Mouse (Mus musculus) lung, postnatal 25 days (tissue): ENCODE results near the gene Fam117a.
"Not testable (repeated sequence)": the region's sequence is repeated elsewhere in the genome, so short reads cannot be mapped to it uniquely, and the experiment has no call there.

Experiments used
- DNase-seq: peaks from one replicate; pipeline ENCODE4 v3.0.0; 2022; ENCODE audit warnings: low spot score

Fam117a gene

DNA sequence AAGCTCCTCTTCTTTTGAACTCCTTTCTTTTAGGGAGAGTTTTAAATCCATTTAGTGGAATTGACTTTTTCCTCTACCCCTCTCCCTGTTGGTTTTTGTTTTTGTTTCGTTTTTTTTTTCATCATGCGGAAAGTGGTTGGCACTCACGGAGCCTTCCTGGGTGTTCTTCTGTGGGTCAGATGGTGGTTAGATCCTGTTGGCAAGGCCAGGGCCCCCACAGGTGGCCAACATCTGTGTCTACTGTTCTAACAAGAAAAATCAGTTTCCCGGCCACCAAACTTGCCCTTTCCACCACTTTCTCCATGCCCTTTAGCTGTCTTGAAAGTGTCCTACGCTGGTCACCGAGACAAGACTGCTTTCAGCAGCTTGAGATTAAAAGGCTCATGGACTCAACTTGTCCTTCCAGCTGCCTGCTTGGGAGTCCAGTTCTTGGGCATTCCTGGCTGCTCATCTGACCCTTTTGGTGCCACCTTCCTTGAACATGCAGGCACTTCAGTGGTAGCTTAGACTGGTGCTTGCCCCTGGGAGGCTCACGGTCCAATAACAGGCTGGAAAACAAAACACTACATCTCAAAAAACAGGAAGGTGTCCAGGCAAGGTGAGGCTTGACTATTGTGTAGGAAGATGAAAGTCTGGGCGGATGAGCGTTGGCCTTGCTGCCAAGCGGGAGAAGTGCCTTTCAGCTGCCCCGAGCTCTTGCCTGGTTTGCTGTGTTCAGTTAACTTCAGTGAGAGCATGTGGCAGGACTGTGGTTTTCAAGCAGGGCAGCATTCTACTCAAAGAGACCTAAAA, 56.1 kb downstream of the Fam117a start:
- no peak for DNase-seq

DNA sequence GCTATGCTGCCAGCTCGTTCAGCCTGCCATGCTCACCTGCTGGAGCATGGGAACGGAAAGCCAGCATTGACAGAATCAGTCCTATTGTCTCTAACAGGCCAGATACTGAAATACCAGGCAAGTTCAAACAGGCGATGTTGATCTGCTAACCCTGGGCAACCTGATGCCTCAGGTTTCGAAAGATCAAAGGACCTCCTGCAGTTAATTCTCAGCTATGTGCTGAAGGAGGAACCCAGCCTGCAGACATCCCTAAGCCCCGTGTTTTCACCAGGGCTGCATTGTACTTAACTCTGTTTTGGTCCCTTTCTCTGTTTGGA, 56.6 kb downstream of the Fam117a start:
- DNase-seq, result no peak

DNA sequence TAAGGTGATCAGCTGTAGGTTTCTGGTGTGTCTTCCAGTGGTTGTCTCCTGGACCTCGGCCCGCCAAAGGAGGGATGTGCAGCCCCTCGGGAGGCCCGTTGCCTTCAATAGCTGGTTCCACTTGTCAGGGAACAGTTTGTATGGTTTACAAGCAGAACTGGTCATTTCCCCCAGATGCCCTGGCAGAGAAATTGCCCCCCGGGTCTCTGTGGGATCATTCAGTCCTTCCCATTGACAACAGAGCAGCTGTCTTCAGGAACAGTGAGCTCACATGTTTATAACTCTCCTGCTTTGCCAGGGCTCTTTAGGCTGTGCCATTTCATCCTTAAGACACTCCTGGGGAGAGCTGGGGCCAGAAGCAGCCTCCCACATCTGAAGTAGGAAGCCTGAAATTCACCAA, 57.3 kb downstream of the Fam117a start:
- DNase-seq, result no peak

DNA sequence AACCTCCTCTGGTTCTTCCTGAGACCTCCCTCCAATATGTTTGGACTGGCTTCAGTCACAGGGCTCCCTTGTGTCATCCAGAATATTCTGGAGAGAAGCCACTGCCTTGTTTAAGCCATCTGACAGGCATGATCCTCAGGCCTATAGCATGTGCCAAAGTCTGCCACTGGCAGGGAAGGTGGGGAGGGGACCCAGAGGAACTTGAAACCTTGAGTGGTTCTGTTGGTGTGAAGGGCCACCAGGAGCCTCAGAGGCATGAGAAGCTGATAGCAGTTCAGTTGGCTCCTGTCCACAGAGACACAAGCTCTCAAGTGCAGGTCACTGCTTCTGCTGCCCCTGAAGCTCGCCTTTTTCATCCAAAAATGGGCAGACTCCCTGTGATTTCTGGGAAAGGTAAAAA, 59.7 kb downstream of the Fam117a start:
- DNase-seq, result no peak

DNA sequence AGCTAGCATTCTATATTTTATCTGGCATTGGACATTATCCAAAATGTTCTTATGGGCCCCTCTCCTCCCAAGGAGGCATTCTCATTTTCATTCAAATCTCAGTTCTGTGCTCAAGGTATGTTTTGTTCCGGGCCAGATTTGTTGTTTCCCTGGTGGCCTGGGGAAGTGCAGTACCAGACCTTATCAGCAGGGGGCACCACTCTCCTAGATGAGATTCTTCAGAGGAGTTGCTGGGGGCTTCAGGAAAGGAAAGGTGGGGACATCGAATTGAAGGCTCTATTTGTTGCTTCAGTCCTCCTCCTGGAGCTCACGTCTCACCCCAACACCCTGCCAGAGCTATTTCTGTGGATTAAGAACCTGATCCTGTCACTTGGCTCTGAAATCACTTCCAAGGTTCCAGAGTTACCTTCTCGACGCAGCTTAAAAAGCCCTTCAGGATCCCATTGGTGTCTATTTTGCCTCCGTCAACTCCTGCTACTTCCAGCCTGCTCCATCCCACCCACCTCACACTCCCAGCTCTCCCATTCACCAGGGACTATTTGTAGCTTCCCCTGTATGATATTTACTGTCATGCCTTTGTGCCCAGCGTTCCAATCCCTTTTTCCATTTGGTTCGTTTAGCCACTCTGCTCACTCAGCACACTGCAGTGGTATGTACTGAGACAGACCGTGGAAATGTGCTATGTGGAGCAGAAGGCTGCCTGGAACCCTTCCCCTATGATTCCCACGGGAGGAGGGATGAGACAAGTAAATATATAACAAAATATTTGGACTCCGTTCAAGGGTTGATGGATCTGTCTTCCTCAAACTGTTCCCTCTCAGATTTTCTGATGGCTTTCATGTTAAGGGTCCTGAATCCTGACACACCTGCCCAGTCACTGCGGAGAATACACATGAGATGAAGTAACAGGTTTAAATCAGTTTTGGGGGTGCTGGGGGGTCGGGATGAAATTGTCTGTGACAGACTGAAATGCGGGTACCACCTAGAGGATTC, 61.3 kb downstream of the Fam117a start:
- DNase-seq, result peak; percentile 68

DNA sequence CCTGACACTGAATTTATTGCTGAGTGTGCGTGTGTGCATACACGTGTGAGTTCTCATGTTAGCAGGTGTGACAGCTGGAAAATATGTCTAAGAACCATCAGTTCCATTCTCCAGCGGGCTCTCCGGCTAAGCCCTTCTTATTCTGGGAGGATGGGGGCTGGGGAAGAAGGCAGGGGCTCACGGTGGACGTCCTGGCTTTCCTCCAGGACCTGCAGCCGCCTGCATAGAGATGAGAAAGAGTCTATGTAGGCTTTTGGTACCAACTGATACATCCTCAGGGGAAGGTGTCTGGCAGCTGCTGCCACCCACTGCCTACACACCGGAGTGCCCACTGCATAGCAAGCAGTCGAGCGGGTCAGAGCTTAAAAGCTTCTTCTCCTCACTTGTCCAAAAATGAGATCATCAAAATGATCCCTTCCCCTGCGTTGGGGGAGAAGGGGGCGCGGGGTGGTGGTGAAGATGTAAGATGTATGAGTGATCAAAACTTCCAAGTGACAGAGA, 62.8 kb downstream of the Fam117a start:
- DNase-seq, result no peak

DNA sequence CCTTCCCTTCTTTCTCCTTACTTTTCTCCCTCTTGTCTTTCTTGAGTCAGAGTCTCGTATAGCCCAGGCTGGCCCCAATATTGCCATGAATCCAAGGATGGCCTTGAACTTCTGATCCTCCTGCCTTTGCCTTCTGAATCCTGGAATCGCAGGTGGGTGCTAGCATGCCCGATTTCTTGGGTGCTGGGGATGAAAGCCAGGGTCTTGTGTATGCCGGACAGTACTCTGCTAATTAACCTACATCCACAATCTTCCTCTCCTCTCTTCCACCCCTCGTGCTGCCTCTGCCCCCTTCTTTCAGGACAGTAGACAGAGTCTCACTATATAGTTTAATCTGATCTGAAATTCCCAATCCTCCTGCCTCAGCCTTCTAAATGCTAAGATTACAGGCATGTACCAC, 64.8 kb downstream of the Fam117a start:
- DNase-seq, result no peak

DNA sequence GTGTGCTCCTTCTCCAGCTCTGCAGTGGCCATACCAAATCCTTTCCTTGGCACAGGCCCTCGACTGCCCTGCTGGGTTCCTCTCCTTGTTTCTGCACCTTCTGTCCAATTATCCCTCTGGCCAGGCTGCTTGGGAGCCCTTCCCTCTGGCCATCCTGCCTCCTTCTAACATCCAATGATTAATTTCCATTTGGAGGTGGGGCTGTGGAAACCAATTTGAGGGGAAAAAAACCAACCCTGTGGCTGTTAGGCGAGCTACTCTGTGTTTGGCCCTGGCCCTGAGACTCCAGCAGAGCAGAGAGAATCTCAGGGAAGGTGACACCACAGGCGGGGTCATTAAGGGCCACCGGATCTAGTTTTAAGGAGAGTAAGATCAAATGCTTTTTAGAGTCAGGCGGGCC, 65.4 kb downstream of the Fam117a start:
- no peak for DNase-seq

DNA sequence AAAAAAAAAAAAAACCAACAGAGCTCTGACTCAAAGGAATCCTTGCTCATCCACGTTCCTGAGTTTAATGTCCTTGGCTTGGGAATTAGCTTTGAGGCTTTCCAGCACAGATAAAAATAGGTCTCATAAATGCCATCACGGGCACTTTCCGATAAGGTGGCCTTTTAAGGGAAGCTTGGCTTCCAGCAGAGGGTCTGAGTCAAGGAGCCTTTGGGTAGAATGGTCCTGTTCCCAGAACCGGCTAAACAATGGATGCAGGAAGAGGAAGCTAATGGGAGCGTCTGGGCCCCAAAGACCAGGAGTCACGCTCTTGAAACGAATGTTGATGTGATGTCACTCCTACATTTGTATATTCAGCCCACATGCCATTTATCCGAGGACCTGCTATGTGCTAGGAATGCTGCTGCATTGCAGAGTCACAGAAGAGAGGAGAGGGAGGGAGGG, 65.9 kb downstream of the Fam117a start:
- DNase-seq, result peak; percentile 40

DNA sequence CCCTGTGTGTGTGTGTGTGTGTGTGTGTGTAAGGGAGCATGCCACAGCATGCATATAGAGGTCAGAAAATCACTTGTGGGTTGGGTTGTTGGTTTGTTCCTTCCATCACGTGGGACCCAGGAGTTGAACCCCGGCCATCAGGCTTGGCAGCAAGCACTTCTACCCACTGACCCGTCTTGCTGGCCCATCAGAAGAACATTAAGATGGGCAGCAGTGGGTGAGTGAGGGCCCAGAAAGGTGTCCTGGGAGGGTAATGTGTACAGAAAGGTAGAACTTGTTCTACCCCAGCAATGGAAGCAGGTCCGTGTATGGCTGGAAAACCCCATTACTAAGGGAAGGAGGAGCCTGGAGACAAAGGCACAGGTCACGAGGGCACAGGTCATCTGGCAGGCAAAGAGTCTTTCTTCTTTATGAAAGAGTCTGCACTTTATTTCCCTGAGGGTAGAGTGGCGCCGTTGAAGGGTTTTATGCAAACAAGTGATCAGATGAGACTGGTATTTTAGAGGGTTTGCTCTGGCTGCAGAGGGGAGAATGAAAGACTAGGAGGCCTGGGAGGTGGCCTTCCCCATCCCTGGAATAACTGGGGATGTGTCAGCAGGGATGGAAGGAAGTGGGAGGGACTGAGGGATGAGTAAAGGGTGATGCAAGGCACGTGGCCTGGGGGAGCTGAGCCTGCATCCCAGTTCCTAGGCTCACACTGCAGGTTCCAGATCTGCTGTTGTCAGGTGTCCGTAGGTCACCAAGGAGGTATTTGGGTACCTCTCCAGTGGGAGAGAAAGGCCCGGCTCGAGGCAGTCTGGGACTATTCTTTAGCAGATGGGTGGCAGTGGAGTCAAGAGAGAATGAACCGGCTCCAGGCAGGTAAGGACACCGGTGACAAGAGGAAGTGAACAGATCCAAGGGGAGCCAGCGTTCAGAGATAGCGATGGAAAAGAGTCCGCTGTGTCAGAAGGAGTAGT, 66.8 kb downstream of the Fam117a start:
- DNase-seq, result no peak

DNA sequence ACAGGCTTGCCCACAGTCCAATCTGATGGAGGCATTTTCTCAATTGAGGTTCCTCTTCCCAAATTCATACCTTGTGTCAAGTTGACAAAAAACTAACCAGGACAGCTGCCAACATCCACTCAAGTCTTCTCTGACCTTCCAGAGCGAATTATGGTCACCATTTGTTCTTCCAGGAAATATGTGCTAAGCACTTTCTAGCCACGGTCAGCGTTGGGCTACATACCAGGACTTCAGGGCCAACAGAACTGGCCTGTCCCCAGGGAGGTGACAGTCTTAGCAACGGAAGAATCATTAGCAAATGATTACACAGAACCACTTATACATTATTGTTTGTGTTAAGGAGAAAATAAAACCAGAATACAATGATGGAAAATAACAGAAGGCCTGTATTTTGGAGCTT, 69.0 kb downstream of the Fam117a start:
- no peak for DNase-seq

DNA sequence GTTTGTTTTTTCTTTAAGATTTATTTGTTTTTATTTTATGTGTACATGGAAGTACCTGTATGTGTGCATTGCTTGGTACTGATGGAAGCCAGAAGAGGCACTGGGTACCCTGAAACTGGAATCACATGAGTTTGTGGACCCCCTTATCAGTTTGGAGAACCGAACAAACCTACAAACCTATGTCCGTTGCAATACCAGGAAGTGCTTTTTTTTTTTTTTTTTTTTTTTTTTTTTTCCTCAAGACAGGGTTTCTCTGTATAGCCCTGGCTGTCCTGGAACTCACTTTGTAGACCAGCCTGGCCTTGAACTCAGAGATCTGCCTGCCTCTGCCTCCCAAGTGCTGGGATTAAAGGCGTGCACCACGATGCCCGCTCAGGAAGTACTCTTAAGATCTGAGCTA, 69.6 kb downstream of the Fam117a start:
- DNase-seq, result not testable (repeated sequence)

DNA sequence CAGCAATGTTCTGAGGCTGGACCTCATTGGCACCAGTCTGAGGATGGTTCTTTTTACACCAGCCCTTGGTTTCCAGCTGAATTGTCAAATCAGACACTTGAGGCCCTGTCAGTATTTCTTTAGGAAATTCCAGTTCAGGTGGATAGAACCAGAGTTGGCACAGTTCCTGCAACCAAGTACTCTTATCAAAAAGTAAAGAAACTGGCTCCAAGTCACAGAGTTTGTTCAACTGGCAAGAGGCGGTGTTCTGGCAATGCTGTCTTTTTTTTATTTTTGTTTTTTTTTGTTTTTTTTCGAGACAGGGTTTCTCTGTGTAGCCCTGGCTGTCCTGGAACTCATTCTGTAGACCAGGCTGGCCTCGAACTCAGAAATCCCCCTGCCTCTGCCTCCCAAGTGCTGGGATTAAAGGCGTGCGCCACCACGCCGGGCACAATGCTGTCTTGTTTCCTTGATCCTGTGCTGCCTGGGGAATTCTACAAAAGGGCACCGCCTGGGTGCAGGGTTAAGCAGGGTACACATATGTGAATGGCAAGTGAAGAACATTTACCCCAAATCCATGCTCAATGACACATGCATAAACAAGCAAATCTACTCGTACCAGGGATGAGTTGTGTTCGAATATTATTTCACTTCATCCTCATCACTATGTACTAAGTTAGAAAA, 72.8 kb downstream of the Fam117a start:
- DNase-seq, result peak; percentile 85

DNA sequence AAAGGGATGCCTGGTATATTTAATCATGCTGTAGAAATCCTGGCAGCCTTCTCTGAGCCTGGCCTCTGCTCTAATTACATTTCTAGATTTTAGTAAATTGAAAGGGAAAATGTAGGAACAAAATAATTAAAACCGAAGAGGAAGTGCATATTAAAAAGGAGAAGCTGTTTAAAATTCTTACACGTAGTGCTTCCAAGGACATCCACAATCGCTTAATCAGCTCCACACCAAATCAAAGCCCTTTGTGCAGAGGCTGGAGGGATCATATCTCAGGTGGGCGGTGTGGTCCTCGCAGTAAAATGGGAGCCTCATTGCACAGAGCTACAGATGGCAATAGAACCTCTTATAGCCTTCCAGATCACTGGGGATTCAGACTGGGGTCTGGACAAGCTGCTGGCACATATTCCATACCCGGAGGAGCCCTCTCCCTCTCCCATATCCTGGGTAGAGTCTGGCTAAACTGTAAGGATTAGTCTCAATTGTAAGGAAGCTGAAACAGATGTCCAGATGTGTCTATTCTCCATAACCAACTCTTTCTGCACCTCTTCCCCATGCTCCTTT, 74.7 kb downstream of the Fam117a start:
- DNase-seq, result no peak

DNA sequence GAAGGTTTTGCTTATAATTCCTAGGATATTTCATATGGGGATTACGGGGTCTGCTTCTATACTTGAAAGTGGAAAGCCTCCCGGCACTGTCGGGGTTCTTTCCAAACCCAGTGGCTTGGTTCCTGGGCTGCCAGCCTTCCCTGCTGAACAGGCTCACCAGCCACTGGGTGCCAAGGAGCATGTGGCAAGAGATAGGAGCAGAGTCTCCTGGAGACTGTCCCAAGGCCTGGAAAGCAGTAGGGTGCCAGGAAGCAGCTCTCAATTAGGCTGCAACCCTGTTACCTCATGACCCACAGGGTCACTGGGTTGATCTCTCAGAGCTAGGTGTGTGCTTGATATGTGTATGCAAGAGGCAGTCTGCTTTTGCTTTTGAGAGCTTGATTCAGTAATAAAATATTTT, 75.8 kb downstream of the Fam117a start:
- no peak for DNase-seq

DNA sequence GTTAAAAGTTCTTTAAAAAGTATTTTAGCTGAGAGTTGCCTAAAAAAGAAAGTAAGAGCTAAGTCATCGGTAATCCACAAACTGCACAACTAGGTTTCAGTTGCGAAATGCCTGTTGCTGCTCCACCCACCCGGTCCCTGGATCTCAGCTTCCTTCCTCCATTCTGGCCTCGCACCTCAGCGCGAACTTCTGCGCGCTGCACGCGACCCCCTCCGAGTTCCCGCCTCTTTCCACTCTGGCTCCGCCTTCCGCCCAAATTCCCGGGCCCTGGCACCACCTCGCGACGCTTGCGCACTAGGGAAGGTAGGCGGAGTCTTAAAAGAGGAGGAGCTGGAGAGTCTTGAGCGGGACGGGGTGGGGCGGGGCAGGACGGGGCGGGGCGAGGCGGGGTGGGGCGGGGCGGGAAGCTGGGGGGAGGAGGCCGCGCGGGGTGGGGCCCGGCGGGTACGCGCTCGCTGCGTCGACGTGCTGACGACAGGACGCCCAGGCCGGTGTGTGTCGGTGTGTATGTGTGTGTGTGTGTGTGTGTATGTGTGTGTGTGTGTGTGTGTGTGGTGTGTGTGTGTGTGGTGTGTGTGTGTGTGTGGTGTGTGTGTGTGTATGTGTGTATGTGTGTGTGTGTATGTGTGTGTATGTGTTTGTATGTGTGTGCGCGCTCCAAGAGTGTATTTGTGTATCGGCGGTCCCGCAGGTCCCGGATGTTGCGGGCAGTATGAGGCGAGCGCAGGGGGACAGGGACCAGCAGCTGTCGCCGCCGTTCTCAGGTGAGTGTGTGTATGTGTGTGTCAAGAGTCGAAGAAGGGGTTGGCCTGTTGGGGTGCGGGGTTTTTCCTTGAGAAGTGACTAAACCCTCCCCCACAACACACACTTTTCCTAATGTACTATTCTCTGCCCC, 77.1 kb downstream of the Fam117a start, which contains the start of gene Spop:
Gene Spop (plus strand): TSS at position 440 of the 895 bp plus-strand sequence.
- DNase-seq, result peak; percentile 93

DNA sequence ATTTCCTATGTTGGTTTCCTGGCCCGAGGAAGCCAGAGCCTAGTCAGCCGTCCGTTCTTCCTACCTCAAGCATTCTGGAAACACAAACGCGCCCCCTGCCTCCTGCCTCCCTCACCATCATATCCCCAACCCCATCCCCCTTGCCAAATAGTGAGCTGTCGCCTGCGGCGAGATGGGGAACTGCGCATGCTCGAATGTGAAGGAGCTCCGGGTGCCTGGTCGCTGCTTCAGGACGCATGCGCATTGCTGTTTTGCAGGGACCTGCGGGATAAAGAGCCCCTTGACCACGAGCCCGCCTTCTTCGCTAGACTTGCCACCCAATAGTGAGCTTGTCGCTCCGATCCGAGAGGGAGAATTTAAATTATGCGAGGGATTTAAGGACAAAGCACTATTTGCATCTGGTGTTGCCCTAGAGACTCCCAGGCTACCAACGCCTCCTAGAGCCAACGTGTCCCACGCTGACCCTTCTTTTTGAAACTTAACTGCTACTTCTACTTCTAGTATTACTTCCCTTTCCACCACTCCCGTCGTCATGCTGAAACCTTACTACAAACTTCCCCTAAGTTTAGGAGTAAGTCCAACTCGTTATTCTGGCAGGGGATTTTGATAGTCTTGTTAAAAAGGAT, 77.8 kb downstream of the Fam117a start:
- peak; percentile 96 for DNase-seq

DNA sequence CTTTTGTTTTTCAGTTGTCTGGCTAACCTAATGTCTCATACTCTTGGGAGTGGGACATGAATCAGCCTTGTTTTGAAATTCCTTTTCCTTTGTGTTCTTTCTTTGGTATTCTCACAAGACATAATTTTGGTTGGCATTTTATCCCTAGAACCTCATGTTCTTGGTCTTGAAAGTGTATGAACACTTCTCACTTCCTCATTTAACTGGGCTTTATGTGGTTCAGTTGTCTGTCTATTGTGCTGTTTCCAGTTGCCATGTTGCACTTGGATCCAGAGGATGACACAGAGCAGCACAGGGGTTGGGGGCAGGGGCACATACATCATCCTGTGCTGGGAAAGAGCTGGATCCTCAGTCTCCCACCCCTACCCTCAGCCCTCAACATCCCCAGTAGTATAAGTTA, 79.1 kb downstream of the Fam117a start:
- no peak for DNase-seq

DNA sequence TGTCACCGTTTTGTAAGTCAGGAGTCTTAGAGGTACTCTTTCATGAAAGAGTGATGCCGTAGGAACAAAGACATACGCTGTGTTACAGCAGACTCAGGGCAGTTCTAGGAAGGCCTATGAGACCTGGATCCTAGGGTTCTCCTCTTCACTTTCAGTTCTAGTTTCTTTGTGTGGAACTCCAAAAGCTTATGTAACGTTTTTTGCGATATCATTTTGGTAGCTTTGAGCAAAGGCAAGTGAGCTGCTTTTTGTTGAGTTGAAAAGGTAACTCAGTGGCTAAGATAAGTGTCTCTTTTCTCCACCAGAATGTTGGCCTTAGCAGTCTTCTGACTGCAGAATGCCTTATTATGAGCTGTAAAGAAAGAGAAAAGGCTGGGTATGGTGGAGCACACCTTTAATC, 80.5 kb downstream of the Fam117a start:
- no peak for DNase-seq
